Mouse (Mus musculus): ENCODE data around the gene Kcnd3. TPM values are rescaled to one million over a fixed set of nuclear protein-coding genes. Genes with fewer than 3 reads are reported as not detected.

Kcnd3 gene
- polyA plus RNA-seq, 1 experiment from 2014 or later: 1.1 TPM

DNA sequence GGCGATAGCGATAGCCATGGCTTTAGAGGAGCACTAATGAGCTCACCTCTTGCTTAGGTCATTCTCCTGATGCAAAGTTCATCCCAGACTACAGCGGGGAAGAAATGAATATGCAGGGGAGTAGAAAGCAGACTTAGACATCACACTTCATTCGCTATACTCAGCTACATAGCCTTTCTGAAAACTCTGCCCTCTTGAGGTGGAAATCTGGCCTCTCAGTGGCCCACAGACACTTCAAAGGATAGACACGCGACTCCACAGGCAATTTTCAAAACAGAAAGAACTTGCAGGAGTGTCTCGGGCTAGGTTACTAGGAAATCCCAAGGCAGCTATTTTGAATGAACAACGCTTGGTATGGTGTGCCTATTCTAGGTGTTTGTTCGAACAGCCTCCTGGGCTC lies 116.7 kb downstream of the Kcnd3 start:
- Histone ChIP-seq H3K4me2 (replicated peaks) (no peak overlapping the region), H3K27ac (no peak overlapping the region), H3K9me3 (no peaks in the 10 kb centered on the region), H3K27me3 (no peaks in the 10 kb centered on the region; the same call in 1 of the 2 replicates), H3K4me3 (no peak overlapping the region), H3K36me3 (no peaks in the 10 kb centered on the region), H3K9ac (no peak overlapping the region), H3K4me1 (no peaks in the 10 kb centered on the region)
- no peak for ATAC-seq (ENCODE audit: insufficient number of reproducible peaks, insufficient read depth, low FRiP score, low TSS enrichment)
- 75% methylated on average over 9 of the region's 9 CpGs for WGBS

DNA sequence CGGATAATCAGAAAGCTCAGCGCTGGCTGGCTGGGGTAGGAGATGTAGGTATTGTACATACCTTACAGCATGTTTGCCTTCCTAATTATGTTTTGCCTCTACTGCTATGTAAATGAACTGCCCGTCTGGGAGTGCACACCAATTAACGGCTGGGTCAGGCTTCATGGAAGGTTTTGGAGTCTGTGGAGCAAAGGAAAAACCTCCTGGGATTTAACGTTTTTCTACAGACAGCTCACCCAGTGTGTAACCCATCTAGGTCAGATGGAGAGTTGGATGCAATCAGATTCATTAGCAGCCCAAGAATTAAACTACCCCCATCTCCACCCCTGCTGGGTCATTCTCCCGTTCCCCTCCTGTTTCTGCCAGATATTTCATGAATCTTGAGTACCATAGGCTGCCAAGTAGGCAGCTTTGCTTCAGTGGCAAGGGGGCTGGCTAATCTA lies 117.2 kb downstream of the Kcnd3 start:
- Histone ChIP-seq H3K36me3 (no peaks in the 10 kb centered on the region), H3K9ac (no peak overlapping the region), H3K4me1 (no peaks in the 10 kb centered on the region), H3K27me3 (no peaks in the 10 kb centered on the region; the same call in 1 of the 2 replicates), H3K27ac (no peak overlapping the region), H3K4me2 (replicated peaks) (no peak overlapping the region), H3K9me3 (no peaks in the 10 kb centered on the region), H3K4me3 (no peak overlapping the region)
- ATAC-seq (ENCODE audit: insufficient number of reproducible peaks, insufficient read depth, low FRiP score, low TSS enrichment): no peak
- 51% methylated on average over 6 of the region's 6 CpGs for WGBS

DNA sequence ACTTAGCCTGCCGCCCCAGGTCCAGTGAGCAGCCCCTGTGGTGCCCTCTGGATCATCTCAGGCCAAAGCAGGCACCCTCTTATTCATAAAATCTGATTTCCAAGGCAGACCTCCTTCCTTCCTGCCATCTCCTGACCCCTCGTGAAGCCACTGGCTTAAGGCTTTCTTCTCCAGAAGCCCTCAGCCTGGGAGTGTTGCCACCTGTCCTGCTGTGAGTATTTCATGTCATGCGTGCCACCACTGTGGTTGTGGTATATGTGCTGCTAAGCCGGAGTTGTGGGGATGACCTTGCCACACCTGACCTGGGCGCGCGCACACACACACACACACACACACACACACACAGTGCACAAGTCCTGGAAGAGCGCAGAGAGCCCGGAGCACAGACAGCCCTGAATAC lies 117.8 kb downstream of the Kcnd3 start:
- ATAC-seq (ENCODE audit: insufficient number of reproducible peaks, insufficient read depth, low FRiP score, low TSS enrichment): no peak
- WGBS: 80% methylated on average over 9 of the region's 9 CpGs
- Histone ChIP-seq H3K4me3 (no peak overlapping the region), H3K9me3 (no peaks in the 10 kb centered on the region), H3K4me1 (no peaks in the 10 kb centered on the region), H3K9ac (no peak overlapping the region), H3K36me3 (no peaks in the 10 kb centered on the region), H3K27ac (no peak overlapping the region), H3K4me2 (replicated peaks) (no peak overlapping the region), H3K27me3 (no peaks in the 10 kb centered on the region; the same call in 1 of the 2 replicates)

DNA sequence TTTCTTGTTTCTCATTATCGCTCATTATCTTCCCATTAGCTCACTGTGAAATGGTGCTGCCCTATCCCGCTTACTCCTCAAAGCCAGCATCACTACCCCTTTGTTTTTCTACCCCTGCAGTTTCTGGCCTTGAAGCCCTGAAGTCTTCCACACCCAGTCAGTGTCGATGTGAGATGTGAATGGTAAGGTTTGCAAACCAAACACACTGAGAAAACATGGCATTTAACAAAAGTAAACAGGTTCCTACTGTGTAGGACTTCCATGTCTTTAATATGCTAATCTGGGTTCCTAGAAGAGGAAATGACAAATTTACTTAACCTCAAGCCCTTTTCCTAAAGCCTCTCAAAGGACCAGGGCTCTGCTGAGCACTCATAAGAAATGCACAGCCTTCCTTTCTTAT lies 118.7 kb downstream of the Kcnd3 start:
- Histone ChIP-seq H3K27ac (no peak overlapping the region), H3K4me1 (no peaks in the 10 kb centered on the region), H3K27me3 (no peaks in the 10 kb centered on the region; the same call in 1 of the 2 replicates), H3K36me3 (no peaks in the 10 kb centered on the region), H3K4me3 (no peak overlapping the region), H3K4me2 (replicated peaks) (no peak overlapping the region), H3K9me3 (no peaks in the 10 kb centered on the region), H3K9ac (no peak overlapping the region)
- ATAC-seq (ENCODE audit: insufficient number of reproducible peaks, insufficient read depth, low FRiP score, low TSS enrichment): no peak
- 28% methylated on average over 3 of the region's 3 CpGs for WGBS

GRCm38 (mm10) chr3:105571944-105572343 lies 119.8 kb downstream of the Kcnd3 start:
- H3K4me3 ChIP-seq: no peak overlapping the region
- H3K4me2 ChIP-seq (replicated peaks): no peak overlapping the region
- no peaks in the 10 kb centered on the region for H3K9me3 ChIP-seq
- H3K27ac ChIP-seq: no peak overlapping the region
- no peaks in the 10 kb centered on the region for H3K4me1 ChIP-seq
- H3K36me3 ChIP-seq: no peaks in the 10 kb centered on the region
- WGBS: 67% methylated on average over 1 of the region's 1 CpGs
- H3K9ac ChIP-seq: no peak overlapping the region
- ATAC-seq (ENCODE audit: insufficient number of reproducible peaks, insufficient read depth, low FRiP score, low TSS enrichment): no peak
- H3K27me3 ChIP-seq: no peaks in the 10 kb centered on the region; the same call in 1 of the 2 replicates

- H3K36me3 ChIP-seq: no peaks in the 10 kb centered on the region
- no peaks in the 10 kb centered on the region for H3K9me3 ChIP-seq
- H3K4me3 ChIP-seq: no peak overlapping the region
- ATAC-seq (ENCODE audit: insufficient number of reproducible peaks, insufficient read depth, low FRiP score, low TSS enrichment): no peak
- no peak overlapping the region for H3K4me2 ChIP-seq (replicated peaks)
- WGBS: 85% methylated on average over 2 of the region's 2 CpGs
- H3K27ac ChIP-seq: no peak overlapping the region
- no peaks in the 10 kb centered on the region for H3K4me1 ChIP-seq
- H3K9ac ChIP-seq: no peak overlapping the region
- H3K27me3 ChIP-seq: no peaks in the 10 kb centered on the region; the same call in 1 of the 2 replicates
Observed at GRCm38 (mm10) chr3:105573156-105573555, 121.0 kb downstream of the Kcnd3 start.

GRCm38 (mm10) chr3:105578320-105578719 lies 126.2 kb downstream of the Kcnd3 start:
- 70% methylated on average over 3 of the region's 3 CpGs for WGBS
- no peaks in the 10 kb centered on the region for H3K4me1 ChIP-seq

GRCm38 (mm10) chr3:105581119-105581518 lies 129.0 kb downstream of the Kcnd3 start:
- no peaks in the 10 kb centered on the region for H3K27me3 ChIP-seq
- WGBS: 59% methylated on average over 6 of the region's 6 CpGs
- no peaks in the 10 kb centered on the region for H3K9me3 ChIP-seq
- no peaks in the 10 kb centered on the region for H3K36me3 ChIP-seq
- no peak for ATAC-seq (ENCODE audit: insufficient number of reproducible peaks, insufficient read depth, low FRiP score, low TSS enrichment)
- no peaks in the 10 kb centered on the region for H3K4me1 ChIP-seq
- no peak overlapping the region for H3K9ac ChIP-seq
- no peak overlapping the region for H3K4me2 ChIP-seq (replicated peaks)
- no peak overlapping the region for H3K4me3 ChIP-seq
- no peak overlapping the region for H3K27ac ChIP-seq

More at GRCm38 (mm10) chr3:105578320-105578719, 126.2 kb downstream of the Kcnd3 start:
- no peaks in the 10 kb centered on the region for H3K27me3 ChIP-seq
- no peak for ATAC-seq (ENCODE audit: insufficient number of reproducible peaks, insufficient read depth, low FRiP score, low TSS enrichment)
- no peak overlapping the region for H3K4me2 ChIP-seq (replicated peaks)
- no peaks in the 10 kb centered on the region for H3K9me3 ChIP-seq
- no peaks in the 10 kb centered on the region for H3K36me3 ChIP-seq
- no peak overlapping the region for H3K4me3 ChIP-seq
- H3K9ac ChIP-seq: no peak overlapping the region
- H3K27ac ChIP-seq: no peak overlapping the region

DNA sequence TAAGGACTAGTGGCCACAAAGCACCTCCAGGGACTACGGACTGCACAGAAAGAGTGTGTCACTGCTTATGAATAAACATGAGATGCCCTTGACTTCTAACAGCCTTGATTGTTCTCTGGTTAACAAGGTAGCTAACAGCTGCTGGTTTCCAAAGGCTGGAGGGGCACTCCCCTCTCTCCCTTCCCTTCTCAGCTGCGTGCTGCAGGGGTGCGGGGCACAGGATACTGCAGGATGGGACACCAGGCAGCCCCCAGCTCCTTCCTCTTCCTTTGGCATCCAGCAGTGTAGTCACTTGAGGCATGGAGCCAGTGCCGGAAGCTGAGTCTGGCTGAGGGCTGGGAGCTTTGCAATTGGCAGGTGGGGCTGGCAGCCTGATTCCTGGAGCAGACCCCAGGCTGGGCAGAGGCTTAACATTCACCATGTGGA lies 133.6 kb downstream of the Kcnd3 start:
- Histone ChIP-seq H3K27me3 (no peaks in the 10 kb centered on the region), H3K36me3 (no peaks in the 10 kb centered on the region), H3K9me3 (no peaks in the 10 kb centered on the region), H3K9ac (no peak overlapping the region), H3K4me3 (no peak overlapping the region), H3K4me2 (replicated peaks) (no peak overlapping the region), H3K27ac (no peak overlapping the region), H3K4me1 (no peaks in the 10 kb centered on the region)
- 37% methylated on average over 4 of the region's 4 CpGs for WGBS
- ATAC-seq (ENCODE audit: insufficient number of reproducible peaks, insufficient read depth, low FRiP score, low TSS enrichment): no peak

GRCm38 (mm10) chr3:105590056-105590672 lies 138.0 kb downstream of the Kcnd3 start:
- Histone ChIP-seq H3K27me3 (no peaks in the 10 kb centered on the region), H3K4me1 (no peaks in the 10 kb centered on the region), H3K9ac (no peak overlapping the region), H3K9me3 (no peaks in the 10 kb centered on the region), H3K4me3 (no peak overlapping the region), H3K36me3 (no peaks in the 10 kb centered on the region), H3K4me2 (replicated peaks) (no peak overlapping the region), H3K27ac (no peak overlapping the region)
- 0 out of 2 replicates have a peak, but pooled peaks have one; percentile 72 for ATAC-seq (ENCODE audit: insufficient number of reproducible peaks, insufficient read depth, low FRiP score, low TSS enrichment)
- 53% methylated on average over 15 of the region's 15 CpGs for WGBS

GRCm38 (mm10) chr3:105591766-105592165 lies 139.6 kb downstream of the Kcnd3 start:
- Histone ChIP-seq H3K9ac (no peak overlapping the region), H3K4me3 (no peak overlapping the region)
- WGBS: 88% methylated on average over 1 of the region's 1 CpGs

GRCm38 (mm10) chr3:105592246-105592645 lies 140.1 kb downstream of the Kcnd3 start:
- ATAC-seq (ENCODE audit: insufficient number of reproducible peaks, insufficient read depth, low FRiP score, low TSS enrichment): no peak
- H3K27ac ChIP-seq: no peak overlapping the region

More at GRCm38 (mm10) chr3:105591766-105592165, 139.6 kb downstream of the Kcnd3 start:
- no peak for ATAC-seq (ENCODE audit: insufficient number of reproducible peaks, insufficient read depth, low FRiP score, low TSS enrichment)
- Histone ChIP-seq H3K4me1 (no peaks in the 10 kb centered on the region), H3K9me3 (no peaks in the 10 kb centered on the region), H3K27me3 (no peaks in the 10 kb centered on the region), H3K4me2 (replicated peaks) (no peak overlapping the region), H3K27ac (no peak overlapping the region), H3K36me3 (no peaks in the 10 kb centered on the region)

More at GRCm38 (mm10) chr3:105592246-105592645, 140.1 kb downstream of the Kcnd3 start:
- H3K9ac ChIP-seq: no peak overlapping the region
- no peaks in the 10 kb centered on the region for H3K36me3 ChIP-seq
- 67% methylated on average over 2 of the region's 2 CpGs for WGBS
- no peak overlapping the region for H3K4me2 ChIP-seq (replicated peaks)
- no peaks in the 10 kb centered on the region for H3K4me1 ChIP-seq
- no peaks in the 10 kb centered on the region for H3K27me3 ChIP-seq
- H3K9me3 ChIP-seq: no peaks in the 10 kb centered on the region
- H3K4me3 ChIP-seq: no peak overlapping the region
